Comparison of ENCODE assay signal across 9 mouse cellular contexts in the genomic region with DNA sequence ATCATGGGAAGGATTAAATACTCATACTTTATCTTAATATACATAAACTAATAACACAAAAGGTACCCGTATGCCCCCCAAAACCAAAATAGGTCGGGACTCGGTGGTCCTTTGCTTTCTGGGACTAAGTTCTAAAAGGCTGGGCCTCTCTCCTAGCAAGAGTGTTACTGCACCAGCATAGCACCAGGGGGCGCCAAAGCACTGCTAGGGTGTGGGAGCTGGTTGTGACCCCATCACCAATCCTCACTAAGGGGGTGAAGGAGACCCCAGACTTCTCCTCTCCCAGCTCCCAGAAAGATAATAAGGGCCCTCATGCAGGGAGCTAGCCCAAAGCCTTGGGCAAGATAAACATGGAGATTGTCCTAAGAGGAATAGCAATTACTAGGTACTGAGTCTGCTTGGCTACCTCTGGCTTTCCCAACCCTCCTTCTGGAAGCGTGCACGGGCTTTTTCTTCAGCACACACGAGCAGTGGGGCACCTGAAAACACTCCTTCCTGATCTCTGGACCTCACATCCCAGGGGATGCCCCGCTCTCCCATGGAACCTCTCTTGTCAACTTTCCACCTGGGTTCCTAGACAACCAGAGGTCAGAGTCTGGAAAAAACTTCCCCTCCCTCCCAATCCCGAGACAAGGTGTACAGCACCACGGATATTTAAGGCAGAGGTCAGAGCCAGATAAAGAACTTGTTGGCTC. TPM values are rescaled to one million over a fixed set of nuclear protein-coding genes. Genes with fewer than 3 reads are reported as not detected.
A peak's percentile ranks its signal among the peaks of the same experiment; 100 is the strongest.
DNase-seq lines count a peak whose midpoint lies in the region; ATAC-seq and TF ChIP-seq lines count a peak whose summit lies in the region.
"Had no signal": no experiment of that assay in that cellular context is flagged by ENCODE, and none has a peak within 500 bp of the region (broad histone marks: within the 10 kb centered on the region; RNA-seq: fewer than 3 reads in every experiment).

No protein-coding gene starts in this region.

- no peak overlapping the region for H3K4me2 ChIP-seq in hindbrain, embryonic 14.5 days (replicated peaks)
- no peak overlapping the region for H3K4me2 ChIP-seq in hindbrain, embryonic 12.5 days (replicated peaks)
- no peak overlapping the region for H3K4me2 ChIP-seq in CH12.LX (ENCODE audit: insufficient read depth, low read depth, poor library complexity, severe bottlenecking)
- no peak overlapping the region for H3K4me2 ChIP-seq in limb, embryonic 11.5 days (ENCODE audit: low read depth, severe bottlenecking)
- H3K4me2 ChIP-seq: embryonic facial prominence, embryonic 12.5 days had no signal

- no peak for TF ChIP-seq POLR2A in CH12.LX (IDR thresholded peaks at IDR 0.05; ENCODE audit: low read depth, low read length)
- TF ChIP-seq POLR2A in bone marrow macrophage, adult 2 months (IDR thresholded peaks at IDR 0.05; ENCODE audit: borderline replicate concordance, low read depth, low read length), result no peak

- no peak for TF ChIP-seq EP300 in CH12.LX (IDR thresholded peaks at IDR 0.05; ENCODE audit: low read length)

- WGBS in hindbrain, embryonic 14.5 days, result 28% methylated on average over 10 of the region's 10 CpGs
- 28% methylated on average over 10 of the region's 10 CpGs for WGBS in hindbrain, embryonic 12.5 days
- WGBS in limb, embryonic 11.5 days, result 36% methylated on average over 10 of the region's 10 CpGs

- peaks cover 60% of the 10 kb centered on the region for H3K27me3 ChIP-seq in hindbrain, embryonic 14.5 days (ENCODE audit: control insufficient read depth, insufficient read depth, low read length)
- H3K27me3 ChIP-seq in hindbrain, embryonic 12.5 days, result peaks cover 71% of the 10 kb centered on the region
- peaks cover 4% of the 10 kb centered on the region for H3K27me3 ChIP-seq in CH12.LX (replicated peaks)
- peaks cover 24% of the 10 kb centered on the region for H3K27me3 ChIP-seq in limb, embryonic 11.5 days (ENCODE audit: control insufficient read depth, insufficient read depth, low read length)

- ATAC-seq in hindbrain, embryonic 14.5 days (ENCODE audit: low FRiP score), result no peak
- no peak for ATAC-seq in hindbrain, embryonic 12.5 days (ENCODE audit: low FRiP score)
- no peak for ATAC-seq in limb, embryonic 11.5 days (ENCODE audit: insufficient number of reproducible peaks, low FRiP score, low TSS enrichment, low read depth)
- ATAC-seq in neutrophil, adult 5-6 weeks (ENCODE audit: extremely low read depth, insufficient number of reproducible peaks, low FRiP score, poor library complexity, severe bottlenecking), result peak; percentile 19; the same call in 1 of the 2 replicates

- DNase-seq in hindbrain, embryonic 14.5 days (ENCODE audit: low spot score), result peak; percentile 71
- DNase-seq in CH12.LX (ENCODE audit: extremely low read depth), result peak; percentile 85
- peak; percentile 90 for DNase-seq in gastrocnemius, postnatal 10 days
- peak; percentile 89 for DNase-seq in limb, embryonic 11.5 days (ENCODE audit: low spot score)
- DNase-seq in urinary bladder, postnatal 4 days (ENCODE audit: low spot score in 2 of 2), result peak; percentile 61 to 83

- peaks cover 13% of the 10 kb centered on the region; the same call in 1 of the 2 replicates for H3K4me1 ChIP-seq in hindbrain, embryonic 14.5 days (replicated peaks; ENCODE audit: control insufficient read depth, insufficient read depth, low read length)
- H3K4me1 ChIP-seq in hindbrain, embryonic 12.5 days, result peaks cover 36% of the 10 kb centered on the region
- peaks cover 23 to 58% of the 10 kb centered on the region in 2 experiments for H3K4me1 ChIP-seq in CH12.LX (ENCODE audit: control insufficient read depth in 1 of 2, insufficient read depth in 2 of 2)
- peaks cover 35% of the 10 kb centered on the region for H3K4me1 ChIP-seq in bone marrow macrophage, adult 2 months (ENCODE audit: control insufficient read depth, insufficient read depth, low read length)
- peaks cover 19% of the 10 kb centered on the region for H3K4me1 ChIP-seq in limb, embryonic 11.5 days (ENCODE audit: control insufficient read depth, insufficient read depth, low read length)

- TF ChIP-seq CTCF in CH12.LX (conservative IDR thresholded peaks at IDR 0.05 in 1 of 2, IDR thresholded peaks at IDR 0.05 in 1 of 2; ENCODE audit: low read depth in 2 of 2, low read length in 2 of 2), result peak; percentile 94 to 99
- peak; percentile 99 for TF ChIP-seq CTCF in bone marrow macrophage, adult 2 months (IDR thresholded peaks at IDR 0.05; ENCODE audit: low read depth, low read length)

- dilution Hi-C loops in CH12.LX (cut with MboI; ENCODE audit: extremely low pct_ligation_motif_present, extremely low pct_unique_long_range_greater_than_20kb, low sequenced_read_pairs), result no loop called here

- H3K27ac ChIP-seq in hindbrain, embryonic 14.5 days, result no peak overlapping the region
- no peak overlapping the region for H3K27ac ChIP-seq in hindbrain, embryonic 12.5 days
- no peak overlapping the region for H3K27ac ChIP-seq in CH12.LX (ENCODE audit: insufficient read depth, low read depth)
- H3K27ac ChIP-seq in bone marrow macrophage, adult 2 months (ENCODE audit: insufficient read depth, low read depth, low read length), result peak overlapping the region; percentile 85
- no peak overlapping the region for H3K27ac ChIP-seq in limb, embryonic 11.5 days (replicated peaks; ENCODE audit: low read depth, low read length)
- H3K27ac ChIP-seq: embryonic facial prominence, embryonic 12.5 days had no signal

- no peak overlapping the region for H3K4me3 ChIP-seq in hindbrain, embryonic 14.5 days (replicated peaks; ENCODE audit: low read length)
- no peak overlapping the region for H3K4me3 ChIP-seq in hindbrain, embryonic 12.5 days
- H3K4me3 ChIP-seq in CH12.LX (replicated peaks in 1 of 3; ENCODE audit: low read depth in 2 of 3, low read length in 2 of 3, poor library complexity in 1 of 3), result no peak overlapping the region
- H3K4me3 ChIP-seq in bone marrow macrophage, adult 2 months (ENCODE audit: insufficient read depth, low read length), result peak overlapping the region; percentile 28
- H3K4me3 ChIP-seq in limb, embryonic 11.5 days (ENCODE audit: low read depth, low read length), result no peak overlapping the region
- H3K4me3 ChIP-seq: embryonic facial prominence, embryonic 12.5 days had no signal

- no peaks in the 10 kb centered on the region for H3K36me3 ChIP-seq in hindbrain, embryonic 14.5 days (replicated peaks; ENCODE audit: control insufficient read depth, insufficient read depth)
- no peaks in the 10 kb centered on the region for H3K36me3 ChIP-seq in hindbrain, embryonic 12.5 days
- H3K36me3 ChIP-seq in CH12.LX (replicated peaks in 1 of 2; ENCODE audit: control insufficient read depth in 1 of 2, insufficient read depth in 1 of 2, low read length in 1 of 2), result peaks cover 0 to 8% of the 10 kb centered on the region in 2 experiments
- H3K36me3 ChIP-seq in limb, embryonic 11.5 days (ENCODE audit: control insufficient read depth, insufficient read depth, low read length), result no peaks in the 10 kb centered on the region
- H3K36me3 ChIP-seq: embryonic facial prominence, embryonic 12.5 days had no signal

- H3K79me2 ChIP-seq in CH12.LX (replicated peaks; ENCODE audit: control insufficient read depth, extremely low read depth, insufficient read depth, poor library complexity, severe bottlenecking), result peaks cover 26% of the 10 kb centered on the region

- in situ Hi-C loops in CH12.LX (cut with MboI; ENCODE audit: low pct_ligation_motif_present, low pct_unique_long_range_greater_than_20kb, low sequenced_read_pairs), result loop anchor here (5.0 kb wide), 3 partner anchors 36 to 111 kb away; no protein-coding TSS in a partner anchor

- TF ChIP-seq RAD21 in CH12.LX (IDR thresholded peaks at IDR 0.05; ENCODE audit: low read depth, low read length), result peak; percentile 100

- H3K9me3 ChIP-seq in hindbrain, embryonic 14.5 days (ENCODE audit: control insufficient read depth, low read length), result no peaks in the 10 kb centered on the region
- no peaks in the 10 kb centered on the region for H3K9me3 ChIP-seq in hindbrain, embryonic 12.5 days (replicated peaks)
- peaks cover 8% of the 10 kb centered on the region for H3K9me3 ChIP-seq in CH12.LX (replicated peaks; ENCODE audit: low read length)
- H3K9me3 ChIP-seq in limb, embryonic 11.5 days (ENCODE audit: control insufficient read depth, low read length), result no peaks in the 10 kb centered on the region
- H3K9me3 ChIP-seq: embryonic facial prominence, embryonic 12.5 days had no signal

- no peak overlapping the region for H3K9ac ChIP-seq in hindbrain, embryonic 14.5 days
- H3K9ac ChIP-seq in hindbrain, embryonic 12.5 days, result no peak overlapping the region
- H3K9ac ChIP-seq in CH12.LX (ENCODE audit: insufficient read depth, low read depth), result no peak overlapping the region
- H3K9ac ChIP-seq in limb, embryonic 11.5 days (ENCODE audit: low read length), result no peak overlapping the region
- H3K9ac ChIP-seq: embryonic facial prominence, embryonic 12.5 days had no signal

RNA-seq across cellular contexts. Expression of gene Slc9a3r1, which starts 2.1 kb away (rescaled TPM):
- 60.5 and 65.9 TPM in 2 replicates for polyA plus RNA-seq in hindbrain, embryonic 14.5 days (2014; fragmentation: Nextera tagmentation; extraction: Ambion mirVana)
- 35.7 and 42.3 TPM in 2 replicates for polyA plus RNA-seq in hindbrain, embryonic 12.5 days (2016; fragmentation: Nextera tagmentation; extraction: Ambion mirVana)
- 69.0 and 70.1 TPM in 2 replicates for total RNA-seq in CH12.LX (2012; rRNA removed)
- total RNA-seq in CH12.LX (2014; rRNA removed), result 43.5 and 51.9 TPM in 2 replicates
- 63.7 and 64.6 TPM in 2 replicates for polyA plus RNA-seq in CH12.LX (2012; ENCODE audit: insufficient read length, low read depth)
- 76.2 and 78.8 TPM in 2 replicates for polyA plus RNA-seq in bone marrow macrophage, adult 2 months (2012; ENCODE audit: insufficient read depth, insufficient read length, missing spikeins)
- 1 to 10 TPM; 6.5 to 8.3 TPM for total RNA-seq in gastrocnemius, postnatal 10 days (2021)
- polyA plus RNA-seq in limb, embryonic 11.5 days (2014; fragmentation: Nextera tagmentation; extraction: Ambion mirVana), result 24.9 and 29.5 TPM in 2 replicates
- total RNA-seq in neutrophil, adult 5-6 weeks (2017), result 115 and 118 TPM in 2 replicates

RNA-seq across cellular contexts. Expression of gene Tmem104, which starts 26.3 kb away (rescaled TPM):
- polyA plus RNA-seq in hindbrain, embryonic 14.5 days (2014; fragmentation: Nextera tagmentation; extraction: Ambion mirVana), result 10.7 and 11.7 TPM in 2 replicates
- 9.0 and 10.4 TPM in 2 replicates for polyA plus RNA-seq in hindbrain, embryonic 12.5 days (2016; fragmentation: Nextera tagmentation; extraction: Ambion mirVana)
- 15.7 and 16.1 TPM in 2 replicates for total RNA-seq in CH12.LX (2012; rRNA removed)
- 1.6 and 3.5 TPM in 2 replicates for total RNA-seq in CH12.LX (2014; rRNA removed)
- polyA plus RNA-seq in CH12.LX (2012; ENCODE audit: insufficient read length, low read depth), result 10.3 and 10.8 TPM in 2 replicates
- polyA plus RNA-seq in bone marrow macrophage, adult 2 months (2012; ENCODE audit: insufficient read depth, insufficient read length, missing spikeins), result 40.2 and 42.7 TPM in 2 replicates
- total RNA-seq in gastrocnemius, postnatal 10 days (2021), result 1 to 10 TPM; 3.9 to 6.4 TPM
- polyA plus RNA-seq in limb, embryonic 11.5 days (2014; fragmentation: Nextera tagmentation; extraction: Ambion mirVana), result 7.7 and 9.8 TPM in 2 replicates
- total RNA-seq in neutrophil, adult 5-6 weeks (2017), result 9.3 and 19.8 TPM in 2 replicates

RNA-seq across cellular contexts. Expression of gene Nat9, which starts 26.6 kb away (rescaled TPM):
- 18.2 and 20.0 TPM in 2 replicates for polyA plus RNA-seq in hindbrain, embryonic 14.5 days (2014; fragmentation: Nextera tagmentation; extraction: Ambion mirVana)
- polyA plus RNA-seq in hindbrain, embryonic 12.5 days (2016; fragmentation: Nextera tagmentation; extraction: Ambion mirVana), result 19.1 and 21.1 TPM in 2 replicates
- total RNA-seq in CH12.LX (2012; rRNA removed) (51.7 and 74.0 TPM in 2 replicates), CH12.LX (2014; rRNA removed) (20.7 and 30.6 TPM in 2 replicates)
- 24.1 and 34.0 TPM in 2 replicates for polyA plus RNA-seq in CH12.LX (2012; ENCODE audit: insufficient read length, low read depth)
- 23.5 and 24.0 TPM in 2 replicates for polyA plus RNA-seq in bone marrow macrophage, adult 2 months (2012; ENCODE audit: insufficient read depth, insufficient read length, missing spikeins)
- total RNA-seq in gastrocnemius, postnatal 10 days (2021), result 10 to 100 TPM; 13.7 to 14.8 TPM
- 17.1 and 21.0 TPM in 2 replicates for polyA plus RNA-seq in limb, embryonic 11.5 days (2014; fragmentation: Nextera tagmentation; extraction: Ambion mirVana)
- total RNA-seq in neutrophil, adult 5-6 weeks (2017), result 50.6 and 63.4 TPM in 2 replicates

RNA-seq across cellular contexts. Expression of gene Cd300lf, which starts 27.2 kb away (rescaled TPM):
- not detected in 2 replicates for polyA plus RNA-seq in hindbrain, embryonic 14.5 days (2014; fragmentation: Nextera tagmentation; extraction: Ambion mirVana)
- polyA plus RNA-seq in hindbrain, embryonic 12.5 days (2016; fragmentation: Nextera tagmentation; extraction: Ambion mirVana), result 0.27 TPM in 1 of 2 replicates, not detected in the other
- total RNA-seq in CH12.LX (2012; rRNA removed) (35.3 and 36.1 TPM in 2 replicates), CH12.LX (2014; rRNA removed) (13.5 and 15.5 TPM in 2 replicates)
- polyA plus RNA-seq in CH12.LX (2012; ENCODE audit: insufficient read length, low read depth), result 36.9 and 38.9 TPM in 2 replicates
- 1.9 and 2.9 TPM in 2 replicates for polyA plus RNA-seq in bone marrow macrophage, adult 2 months (2012; ENCODE audit: insufficient read depth, insufficient read length, missing spikeins)
- under 1 TPM in 1 of 2 experiments, not detected in 1; 0.34 TPM for total RNA-seq in gastrocnemius, postnatal 10 days (2021)
- polyA plus RNA-seq in limb, embryonic 11.5 days (2014; fragmentation: Nextera tagmentation; extraction: Ambion mirVana), result 0.19 TPM in 1 of 2 replicates, not detected in the other
- total RNA-seq in neutrophil, adult 5-6 weeks (2017), result 369 and 393 TPM in 2 replicates
